21 mouse cellular contexts compared by ENCODE assay signal in the genomic region with DNA sequence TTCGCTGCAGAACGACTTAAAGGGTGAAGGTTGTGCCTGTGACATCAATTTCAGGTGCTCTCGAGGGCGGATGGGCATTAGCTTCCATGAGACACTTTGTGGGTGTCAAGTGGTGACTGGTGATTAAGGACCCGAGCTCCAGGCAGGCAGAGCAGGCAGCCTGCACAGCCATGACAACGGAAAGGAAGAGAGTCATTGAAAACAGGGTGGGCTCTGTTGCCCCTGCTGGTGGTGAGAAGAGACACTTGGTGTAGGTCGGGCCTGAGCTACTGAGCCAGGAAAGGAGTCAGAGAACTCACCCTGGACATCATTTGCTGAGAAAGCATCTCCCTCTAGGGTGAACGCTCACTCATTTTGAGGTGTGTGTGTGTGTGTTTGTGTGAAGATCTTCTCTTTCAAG.
DNase-seq lines count a peak whose midpoint lies in the region; ATAC-seq and TF ChIP-seq lines count a peak whose summit lies in the region.
"Had no signal": no experiment of that assay in that cellular context is flagged by ENCODE, and none has a peak within 500 bp of the region (broad histone marks: within the 10 kb centered on the region; RNA-seq: fewer than 3 reads in every experiment).

No protein-coding gene starts in this region.

- TF ChIP-seq CTCF in layer of hippocampus, adult 2 months (conservative IDR thresholded peaks at IDR 0.05): peak; percentile 56
- 0 out of 2 replicates have a peak, but pooled peaks have one; percentile 8 for TF ChIP-seq CTCF in midbrain, postnatal 0 days (IDR thresholded peaks at IDR 0.05)

- H3K36me3 ChIP-seq in midbrain, postnatal 0 days (ENCODE audit: insufficient read depth, low read length): no peaks in the 10 kb centered on the region
- no peaks in the 10 kb centered on the region for H3K36me3 ChIP-seq in midbrain, embryonic 15.5 days (replicated peaks)
- no peaks in the 10 kb centered on the region for H3K36me3 ChIP-seq in neural tube, embryonic 15.5 days
- H3K36me3 ChIP-seq: forebrain, embryonic 10.5 days; hindbrain, embryonic 12.5 days; limb, embryonic 12.5 days had no signal

- H3K4me3 ChIP-seq in layer of hippocampus, adult 2 months: no peak overlapping the region
- H3K4me3 ChIP-seq in midbrain, postnatal 0 days (ENCODE audit: low read depth, low read length): no peak overlapping the region
- no peak overlapping the region for H3K4me3 ChIP-seq in midbrain, embryonic 15.5 days
- H3K4me3 ChIP-seq in neural tube, embryonic 15.5 days (replicated peaks): no peak overlapping the region
- H3K4me3 ChIP-seq: forebrain, embryonic 10.5 days; hindbrain, embryonic 12.5 days; limb, embryonic 12.5 days had no signal

- no peaks in the 10 kb centered on the region for H3K9me3 ChIP-seq in midbrain, postnatal 0 days (ENCODE audit: low read length)
- no peaks in the 10 kb centered on the region for H3K9me3 ChIP-seq in midbrain, embryonic 15.5 days
- no peaks in the 10 kb centered on the region for H3K9me3 ChIP-seq in neural tube, embryonic 15.5 days (replicated peaks)
- H3K9me3 ChIP-seq: forebrain, embryonic 10.5 days; hindbrain, embryonic 12.5 days; limb, embryonic 12.5 days had no signal

- WGBS in midbrain, postnatal 0 days: 84% methylated on average over 8 of the region's 8 CpGs
- 80% methylated on average over 8 of the region's 8 CpGs for WGBS in midbrain, embryonic 15.5 days
- 75% methylated on average over 8 of the region's 8 CpGs for WGBS in neural tube, embryonic 15.5 days

- no peaks in the 10 kb centered on the region for H3K27me3 ChIP-seq in midbrain, postnatal 0 days (ENCODE audit: insufficient read depth, low read length)
- H3K27me3 ChIP-seq in midbrain, embryonic 15.5 days (replicated peaks): no peaks in the 10 kb centered on the region
- H3K27me3 ChIP-seq in neural tube, embryonic 15.5 days (replicated peaks): no peaks in the 10 kb centered on the region

- no peak for ATAC-seq in midbrain, postnatal 0 days (ENCODE audit: low FRiP score)
- no peak for ATAC-seq in midbrain, embryonic 15.5 days (replicated peaks)
- ATAC-seq in neural tube, embryonic 15.5 days (ENCODE audit: low FRiP score): no peak
- ATAC-seq: forebrain, postnatal 0 days; intestine, postnatal 0 days; liver, postnatal 0 days; midbrain, embryonic 16.5 days had no signal

- H3K27ac ChIP-seq in layer of hippocampus, adult 2 months: no peak overlapping the region
- no peak overlapping the region for H3K27ac ChIP-seq in midbrain, postnatal 0 days (ENCODE audit: low read depth, low read length)
- H3K27ac ChIP-seq in midbrain, embryonic 15.5 days: no peak overlapping the region
- no peak overlapping the region for H3K27ac ChIP-seq in neural tube, embryonic 15.5 days (replicated peaks)
- H3K27ac ChIP-seq: forebrain, embryonic 10.5 days; hindbrain, embryonic 12.5 days; limb, embryonic 12.5 days; macrophage had no signal

- H3K9ac ChIP-seq in midbrain, postnatal 0 days (replicated peaks; ENCODE audit: low read length, poor library complexity, severe bottlenecking): no peak overlapping the region
- no peak overlapping the region for H3K9ac ChIP-seq in midbrain, embryonic 15.5 days
- no peak overlapping the region for H3K9ac ChIP-seq in neural tube, embryonic 15.5 days (replicated peaks)
- H3K9ac ChIP-seq: forebrain, postnatal 0 days; hindbrain, embryonic 12.5 days; limb, embryonic 12.5 days; liver, postnatal 0 days had no signal

- peak; percentile 12 to 28 for DNase-seq in cerebellum, postnatal 10 days
- no peak for DNase-seq in cerebellum, postnatal 36 days
- DNase-seq in layer of hippocampus, adult 2 months (ENCODE audit: low spot score in 2 of 2): no peak
- DNase-seq in layer of hippocampus, adult 8-10 months (ENCODE audit: low spot score in 2 of 2): no peak
- DNase-seq in midbrain, postnatal 0 days (ENCODE audit: low spot score): no peak
- DNase-seq in thymus, postnatal 25 days: peak; percentile 22
- DNase-seq: adrenal gland, postnatal 25 days; cerebellum, adult 9-10 months; forebrain, postnatal 0 days; kidney, postnatal 36 days; liver, postnatal 0 days had no signal

- H3K4me2 ChIP-seq in midbrain, postnatal 0 days (ENCODE audit: low read depth, low read length, poor library complexity, severe bottlenecking): no peak overlapping the region
- no peak overlapping the region for H3K4me2 ChIP-seq in midbrain, embryonic 15.5 days
- no peak overlapping the region for H3K4me2 ChIP-seq in neural tube, embryonic 15.5 days
- H3K4me2 ChIP-seq: heart, embryonic 11.5 days; hindbrain, embryonic 12.5 days; limb, embryonic 12.5 days; liver, embryonic 11.5 days had no signal

- no peaks in the 10 kb centered on the region for H3K4me1 ChIP-seq in midbrain, postnatal 0 days (ENCODE audit: insufficient read depth, low read length)
- no peaks in the 10 kb centered on the region for H3K4me1 ChIP-seq in midbrain, embryonic 15.5 days
- 0 out of 2 replicates have a peak, but pooled peaks cover 4% of the 10 kb centered on the region for H3K4me1 ChIP-seq in neural tube, embryonic 15.5 days
- H3K4me1 ChIP-seq: hindbrain, embryonic 12.5 days had no signal

Comparison
In these comparisons a context has a peak if more than half of its experiments do, and no peak if none do; other contexts are left out.
1. DNase-seq: peak in cerebellum, postnatal 10 days (2 of 2) and thymus, postnatal 25 days (single experiment); none in cerebellum, postnatal 36 days (0 of 2), layer of hippocampus, adult 2 months (0 of 2), layer of hippocampus, adult 8-10 months (0 of 2) and midbrain, postnatal 0 days (single experiment).